Mouse (Mus musculus) hindlimb bud, embryonic 11.5 days (tissue): Measurements from ENCODE around the gene Slc25a40.

Source experiments
- DNase-seq: peaks from one replicate; pipeline ENCODE4 v3.0.0-alpha.2; 2012; ENCODE audit warnings: low read depth, low spot score; ENCODE audit errors: extremely low spot score

Gene Slc25a40

GRCm38 (mm10) chr5:8489471-8490110, 66.9 kb downstream of the Slc25a40 start:
- peak; percentile 8 for DNase-seq

GRCm38 (mm10) chr5:8491778-8492177, 69.1 kb downstream of the Slc25a40 start:
- DNase-seq, result no peak
